Mouse (Mus musculus) heart, postnatal 14 days (tissue): ENCODE results near the gene Efemp2. TPM values are rescaled to one million over a fixed set of nuclear protein-coding genes. Genes with fewer than 3 reads are reported as not detected.
A peak's percentile ranks its signal among the peaks of the same experiment; 100 is the strongest.

Source experiments
- DNase-seq, 2 experiments: peaks; one replicate each; pipeline ENCODE4 v3.0.0; 2021 to 2022
- intact Hi-C: fragments of 180-260 bp; cut with DNase I; formaldehyde crosslinking; loops from one replicate; pipeline ENCODE4 v1.15.1; 2025
- total RNA-seq, 2 experiments: library from RNA; stranded (reverse); gene quantifications; 2 replicates each; pipeline ENCODE4 v1.2.3; 2021

Efemp2 gene
- total RNA-seq, 2 experiments from 2014 or later = 17.9 to 18.3 TPM

DNA sequence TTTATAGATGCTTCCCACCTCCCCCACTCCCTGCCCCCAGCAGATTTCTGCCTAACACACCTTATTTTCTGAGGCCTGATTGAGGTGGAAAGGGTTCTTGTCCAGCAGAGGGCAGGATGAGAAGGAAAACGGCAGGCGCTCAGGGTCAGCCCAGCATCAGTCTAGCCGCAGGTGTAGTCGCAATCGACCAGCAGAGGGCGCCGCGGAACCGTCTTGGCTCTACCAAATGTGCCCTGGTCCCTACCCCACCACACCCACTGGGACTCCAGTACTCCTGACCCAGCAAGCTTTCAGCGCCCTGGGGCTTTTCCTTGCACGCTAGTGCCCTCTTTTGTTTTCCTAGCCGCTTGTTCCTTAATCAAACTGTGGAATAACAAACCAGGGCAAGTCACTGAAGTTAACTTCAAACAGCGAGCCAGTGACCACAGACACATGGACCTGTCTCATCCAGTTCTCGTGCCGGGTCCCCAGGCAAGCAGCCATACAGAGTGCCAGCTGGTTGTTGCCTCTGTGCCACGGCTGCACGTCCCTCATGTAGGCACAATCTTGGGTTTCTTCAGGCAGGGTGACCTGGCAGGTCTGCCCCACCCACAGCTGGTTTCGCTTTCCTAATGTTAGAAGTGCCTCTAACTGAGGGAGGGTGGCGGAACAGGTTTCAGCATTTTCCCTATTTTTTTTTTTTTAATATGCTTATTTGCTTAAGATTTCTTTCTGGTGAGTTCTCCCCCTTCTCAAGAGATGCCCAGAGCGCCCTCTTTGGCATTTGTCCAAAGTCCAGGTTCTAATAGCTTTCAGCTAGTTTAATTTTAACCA lies 55.8 kb downstream of the Efemp2 start:
- intact Hi-C loops = loop anchor here (1.0 to 10.0 kb wide), 3 partner anchors 39 to 355 kb away; partner anchors contain the start of gene Ap5b1
- DNase-seq = peak; percentile 97 to 99

- DNase-seq = no peak
Observed at GRCm38 (mm10) chr19:5530138-5530524, 56.4 kb downstream of the Efemp2 start.

More at GRCm38 (mm10) chr19:5530138-5530524, 56.4 kb downstream of the Efemp2 start:
- intact Hi-C loops = no loop called here

Other genes starting within 250 kb of the Efemp2 start
- 10 to 100 TPM; 21.5 to 22.1 TPM for gene Pacs1, start 200.8 kb upstream of the Efemp2 start, total RNA-seq
- 100 to 1,000 TPM; 109 to 116 TPM for gene Sf3b2, start 178.5 kb upstream of the Efemp2 start, total RNA-seq
- gene Gal3st3, start 175.6 kb upstream of the Efemp2 start, total RNA-seq = 10 to 100 TPM; 20.0 to 23.8 TPM
- gene Catsper1, start 138.2 kb upstream of the Efemp2 start, total RNA-seq = not detected
- gene Cst6, start 124.4 kb upstream of the Efemp2 start, total RNA-seq = 1 to 10 TPM; 4.6 to 4.9 TPM
- gene Eif1ad, start 107.2 kb upstream of the Efemp2 start, total RNA-seq = 10 to 100 TPM; 21.5 to 22.6 TPM
- gene Banf1, start 106.8 kb upstream of the Efemp2 start, total RNA-seq = 100 to 1,000 TPM; 115 to 145 TPM
- gene Sart1, start 85.3 kb upstream of the Efemp2 start, total RNA-seq = 10 to 100 TPM; 47.5 to 49.5 TPM
- gene Tsga10ip, start 71.4 kb upstream of the Efemp2 start, total RNA-seq = under 1 TPM; 0.31 to 0.90 TPM
- gene Drap1, start 49.0 kb upstream of the Efemp2 start, total RNA-seq = 100 to 1,000 TPM; 252 to 264 TPM
- gene AI837181, start 48.8 kb upstream of the Efemp2 start, total RNA-seq = 10 to 100 TPM; 39.9 to 41.9 TPM
- not detected for gene Fosl1, start 26.4 kb upstream of the Efemp2 start, total RNA-seq
- gene Ccdc85b, start 16.1 kb upstream of the Efemp2 start, total RNA-seq = 10 to 100 TPM in 1 of 2 experiments, 1 to 10 TPM in 1; 10.0 to 11.2 TPM
- gene Fibp, start 13.3 kb upstream of the Efemp2 start, total RNA-seq = 10 to 100 TPM; 55.7 to 63.2 TPM
- under 1 TPM in 1 of 2 experiments, not detected in 1; 0.71 TPM for gene Ctsw, start 5.4 kb upstream of the Efemp2 start, total RNA-seq
- 10 to 100 TPM; 22.2 to 24.9 TPM for gene Mus81, start 14.4 kb downstream of the Efemp2 start, total RNA-seq
- gene Cfl1, start 16.5 kb downstream of the Efemp2 start, total RNA-seq = 100 to 1,000 TPM; 274 to 350 TPM
- 1 to 10 TPM in 1 of 2 experiments, under 1 TPM in 1; 0.93 to 1.2 TPM for gene 1700020D05Rik, start 29.8 kb downstream of the Efemp2 start, total RNA-seq
- gene Snx32, start 36.6 kb downstream of the Efemp2 start, total RNA-seq = 1 to 10 TPM; 6.6 to 8.5 TPM
- not detected for gene Ovol1, start 86.7 kb downstream of the Efemp2 start, total RNA-seq
- 1 to 10 TPM; 2.3 to 3.5 TPM for gene Ap5b1, start 94.1 kb downstream of the Efemp2 start, total RNA-seq
- gene Rnaseh2c, start 127.9 kb downstream of the Efemp2 start, total RNA-seq = 10 to 100 TPM; 50.8 to 51.8 TPM
- gene Kat5, start 136.3 kb downstream of the Efemp2 start, total RNA-seq = 10 to 100 TPM; 28.4 to 30.8 TPM
- 10 to 100 TPM; 25.8 to 29.9 TPM for gene Rela, start 163.5 kb downstream of the Efemp2 start, total RNA-seq
- 10 to 100 TPM; 32.7 to 33.8 TPM for gene Sipa1, start 189.8 kb downstream of the Efemp2 start, total RNA-seq
- gene Map3k11, start 214.8 kb downstream of the Efemp2 start, total RNA-seq = 10 to 100 TPM; 35.9 to 37.2 TPM
- gene Pcnx3, start 215.0 kb downstream of the Efemp2 start, total RNA-seq = 10 to 100 TPM; 24.0 to 24.9 TPM
- gene Kcnk7, start 230.4 kb downstream of the Efemp2 start, total RNA-seq = not detected